Mouse (Mus musculus) brain, embryonic 14.5 days (tissue): ENCODE measurements around the gene Prr5l.

Source experiments
- CTCF ChIP-seq: fragments of 200-500 bp; IDR thresholded peaks from 2 replicates; pipeline ENCODE4 v1.5.1; 2012; ENCODE audit warnings: inconsistent platforms, mild to moderate bottlenecking, moderate library complexity, borderline replicate concordance; ENCODE audit not compliant: insufficient read depth, insufficient read length; ENCODE audit errors: extremely low read depth
- POLR2A ChIP-seq: fragments of 200-500 bp; IDR thresholded peaks from 2 replicates; pipeline ENCODE4 v1.6.1; 2012; ENCODE audit warnings: mild to moderate bottlenecking, inconsistent platforms, borderline replicate concordance; ENCODE audit not compliant: poor library complexity, insufficient read depth, insufficient read length, severe bottlenecking; ENCODE audit errors: extremely low read depth

DNA sequence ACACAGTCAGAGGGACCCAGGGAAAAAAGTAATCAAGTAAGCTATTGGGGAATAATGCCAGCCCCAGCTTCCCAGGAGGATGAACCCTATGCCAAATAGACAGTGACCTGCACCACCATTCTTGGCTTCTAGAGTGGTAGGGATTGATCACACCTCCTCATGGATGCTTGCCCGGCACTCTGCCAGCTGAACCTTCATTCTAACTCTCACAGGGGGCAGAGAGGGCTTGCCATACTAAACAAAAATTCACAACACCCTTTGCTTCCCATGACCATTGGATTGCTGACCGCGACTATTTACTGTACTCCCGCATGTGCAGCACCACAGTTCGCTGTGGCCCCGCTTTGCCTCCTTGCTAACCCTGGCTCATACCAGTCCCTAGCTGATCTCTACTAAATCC, 129.8 kb downstream of the Prr5l start:
- TF ChIP-seq CTCF (no peak), POLR2A (no peak)
